Mouse (Mus musculus) heart, postnatal 0 days (tissue): ENCODE measurements around the gene Ppp2r5d. TPM values are rescaled to one million over a fixed set of nuclear protein-coding genes. Genes with fewer than 3 reads are reported as not detected.

Experiments
- ATAC-seq: fragments of 200-750 bp; cut with Nextera tagmentation; 2 replicates; pipeline ENCODE4 v1.8.0; 2017; ENCODE audit warnings: low read depth, moderate number of reproducible peaks, moderate library complexity; ENCODE audit not compliant: insufficient read depth
- DNase-seq: peaks from one replicate; pipeline ENCODE4 v3.0.0-alpha.2; 2016; ENCODE audit warnings: low spot score
- H3K27ac ChIP-seq: fragments of 300-500 bp; sonication (generic); 2 replicates; pipeline ENCODE4 v1.5.1; 2014; ENCODE audit warnings: low read depth, mild to moderate bottlenecking
- H3K27me3 ChIP-seq: fragments of 300-500 bp; sonication (generic); 2 replicates; pipeline ENCODE4 v1.6.1; 2014; ENCODE audit warnings: low read length, mixed read lengths; ENCODE audit not compliant: control insufficient read depth, insufficient read depth
- H3K36me3 ChIP-seq: fragments of 300-500 bp; sonication (generic); replicated peaks from 2 replicates; pipeline ENCODE4 v1.6.1; 2014; ENCODE audit warnings: low read length, mixed read lengths; ENCODE audit not compliant: control insufficient read depth, insufficient read depth
- H3K4me1 ChIP-seq: fragments of 300-500 bp; sonication (generic); 2 replicates; pipeline ENCODE4 v1.6.1; 2014; ENCODE audit warnings: antibody characterized with exemption; ENCODE audit not compliant: control insufficient read depth, insufficient read depth
- H3K4me2 ChIP-seq: fragments of 300-500 bp; sonication (generic); 2 replicates; pipeline ENCODE4 v1.6.1; 2014; ENCODE audit warnings: low read depth, mild to moderate bottlenecking, low read length, moderate library complexity
- H3K4me3 ChIP-seq: fragments of 300-500 bp; sonication (generic); 2 replicates; pipeline ENCODE4 v1.5.1; 2014; ENCODE audit warnings: low read depth, low read length
- H3K9ac ChIP-seq: fragments of 300-500 bp; sonication (generic); replicated peaks from 2 replicates; pipeline ENCODE4 v1.6.1; 2014; ENCODE audit warnings: low read depth, low read length, mixed read lengths
- H3K9me3 ChIP-seq: fragments of 300-500 bp; sonication (generic); replicated peaks from 2 replicates; pipeline ENCODE4 v1.6.1; 2016; ENCODE audit warnings: low read length; ENCODE audit not compliant: control insufficient read depth
- CTCF ChIP-seq: IDR thresholded peaks from 2 replicates; pipeline ENCODE4 v1.5.1; 2016; ENCODE audit warnings: antibody characterized with exemption, control low read depth, low read depth
- EP300 ChIP-seq: IDR thresholded peaks from 2 replicates; pipeline ENCODE4 v1.6.1; 2016; ENCODE audit warnings: antibody characterized with exemption, low read depth
- WGBS: fragments of 180-500 bp; shearing (Covaris S2); extraction: QIAGEN DNeasy Blood & Tissue Kit; methylation state at CpG from one replicate; pipeline ENCODE4 v1.1.7; 2014; 5-methylcytosine and 5-hydroxymethylcytosine counted together
- polyA plus RNA-seq: library from polyadenylated mRNA; unstranded; fragments of >200 nt; fragmentation: Nextera tagmentation; extraction: Ambion mirVana; gene quantifications from 2 replicates; pipeline ENCODE4 v1.2.1, GENCODE M21; 2015
- total RNA-seq: library from RNA; depleted of rRNA; stranded (reverse); fragments of >200 nt; gene quantifications from 2 replicates; pipeline ENCODE4 v1.2.3, GENCODE M21; 2014; ENCODE audit warnings: low replicate concordance; rRNA removed

The Ppp2r5d gene
- total RNA-seq (46.3 and 46.6 TPM in 2 replicates), polyA plus RNA-seq (25.2 and 27.1 TPM in 2 replicates)

DNA sequence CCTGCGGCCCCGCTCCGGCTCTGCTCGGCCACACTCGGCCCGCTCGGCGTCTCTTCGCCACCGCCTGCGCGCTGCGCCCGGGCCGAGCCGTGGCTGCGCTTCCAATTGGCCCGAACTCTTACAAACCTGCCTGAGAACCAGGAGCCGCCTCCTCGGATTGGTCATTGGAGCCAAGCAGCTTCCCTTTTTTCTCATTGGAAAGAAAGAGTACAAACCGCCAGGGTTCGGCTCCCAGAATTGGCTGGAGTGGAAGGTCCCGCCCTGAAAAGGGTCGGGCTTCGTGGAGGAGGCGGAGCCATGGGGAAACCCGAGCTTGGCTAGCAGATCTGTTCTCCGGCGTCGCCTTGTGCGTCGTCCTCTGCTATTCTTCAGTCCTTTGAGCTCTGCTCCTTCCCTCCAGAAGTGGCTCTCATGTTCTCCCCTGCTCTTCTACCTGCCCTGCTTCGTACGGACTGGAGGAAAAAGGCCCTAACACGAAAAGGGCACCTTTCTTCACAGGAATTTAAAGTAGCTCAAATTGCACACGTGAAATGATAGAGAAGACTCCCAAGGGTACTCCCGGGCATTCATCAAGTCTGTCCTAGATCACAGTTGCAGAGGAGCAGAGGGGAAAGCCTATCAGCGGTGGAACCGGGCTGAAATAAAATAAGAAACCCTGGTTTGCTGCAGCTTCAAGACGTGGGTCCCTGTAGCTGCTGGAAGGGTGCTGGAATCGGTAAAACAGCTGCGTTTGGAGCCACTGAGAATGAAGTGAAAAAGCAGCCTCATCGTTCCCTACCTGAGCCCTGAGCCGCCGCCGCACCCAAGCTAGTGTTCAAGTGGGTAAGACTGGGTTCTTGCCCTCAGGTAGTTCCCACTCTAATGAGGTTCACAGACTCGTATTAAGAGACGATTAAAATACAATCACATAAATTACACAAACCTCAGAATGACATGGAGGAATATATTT, at the start of gene Ppp2r5d:
TSS of gene Ppp2r5d (minus strand) at position 225 of the 949 bp plus-strand sequence.
- H3K36me3 ChIP-seq: no peaks in the 10 kb centered on the region
- H3K9ac ChIP-seq: peak within 1 kb of the TSS; percentile 83
- WGBS: 1% methylated on average over 47 of the region's 48 CpGs
- ATAC-seq: peak; percentile 96
- H3K9me3 ChIP-seq: no peaks in the 10 kb centered on the region
- DNase-seq: peak; percentile 98
- peak within 1 kb of the TSS; percentile 86 for H3K4me3 ChIP-seq
- TF ChIP-seq CTCF (no peak), EP300 (no peak)
- H3K4me2 ChIP-seq: peak within 1 kb of the TSS; percentile 88
- H3K4me1 ChIP-seq: peaks cover 15% of the 10 kb centered on the region
- H3K27me3 ChIP-seq: no peaks in the 10 kb centered on the region
- H3K27ac ChIP-seq: peak within 1 kb of the TSS; percentile 90

GRCm38 (mm10) chr17:46751794-46752556, 47.1 kb upstream of the Ppp2r5d start, which contains the start of gene Cnpy3:
TSS of gene Cnpy3 (minus strand) at chr17:46752214.
- peak within 1 kb of the TSS; percentile 74 for H3K9ac ChIP-seq

GRCm38 (mm10) chr17:46751056-46751793, 46.3 kb upstream of the Ppp2r5d start:
- Histone ChIP-seq H3K9ac (peak overlapping the region; percentile 74), H3K9me3 (no peaks in the 10 kb centered on the region), H3K27ac (peak overlapping the region; percentile 90), H3K4me3 (peak overlapping the region; percentile 78), H3K36me3 (peaks cover 3% of the 10 kb centered on the region; the same call in 1 of the 2 replicates), H3K27me3 (no peaks in the 10 kb centered on the region), H3K4me1 (0 out of 2 replicates have a peak, but pooled peaks cover 7% of the 10 kb centered on the region), H3K4me2 (peak overlapping the region; percentile 71)
- ATAC-seq (peak; percentile 6), DNase-seq (peak; percentile 23)
- WGBS: 30% methylated on average over 16 of the region's 16 CpGs
- no peak for TF ChIP-seq CTCF
- no peak for TF ChIP-seq EP300

More at GRCm38 (mm10) chr17:46751794-46752556, 47.1 kb upstream of the Ppp2r5d start, which contains the start of gene Cnpy3:
- H3K4me3 ChIP-seq: peak within 1 kb of the TSS; percentile 78
- H3K27me3 ChIP-seq: no peaks in the 10 kb centered on the region
- ATAC-seq (peak; percentile 98), DNase-seq (peak; percentile 98)
- TF ChIP-seq CTCF (no peak), EP300 (peak; percentile 91)
- H3K27ac ChIP-seq: peak within 1 kb of the TSS; percentile 90
- H3K4me1 ChIP-seq: 0 out of 2 replicates have a peak, but pooled peaks cover 7% of the 10 kb centered on the region
- no peaks in the 10 kb centered on the region for H3K9me3 ChIP-seq
- H3K36me3 ChIP-seq: no peaks in the 10 kb centered on the region; the same call in 1 of the 2 replicates
- WGBS: 1% methylated on average over 58 of the region's 58 CpGs
- peak within 1 kb of the TSS; percentile 71 for H3K4me2 ChIP-seq

- ATAC-seq: no peak
- DNase-seq: no peak
- TF ChIP-seq EP300 (no peak), CTCF (no peak)
- Histone ChIP-seq H3K9me3 (no peaks in the 10 kb centered on the region), H3K36me3 (peaks cover 8% of the 10 kb centered on the region; the same call in 1 of the 2 replicates), H3K9ac (0 out of 2 replicates have a peak overlapping the region, but pooled peaks have one; percentile 74), H3K27ac (no peak overlapping the region), H3K27me3 (no peaks in the 10 kb centered on the region), H3K4me1 (0 out of 2 replicates have a peak, but pooled peaks cover 7% of the 10 kb centered on the region), H3K4me3 (no peak overlapping the region), H3K4me2 (peak overlapping the region; percentile 71; the same call in 1 of the 2 replicates)
- WGBS: 85% methylated on average over 4 of the region's 4 CpGs
These were observed 45.7 kb upstream of the Ppp2r5d start for GRCm38 (mm10) chr17:46750580-46750979.
